Mouse (Mus musculus) MEL (cell line): ENCODE results near the gene Casc3.
A peak's percentile ranks its signal among the peaks of the same experiment; 100 is the strongest.

ENCODE experiments used
- CHD1 ChIP-seq: IDR thresholded peaks from 2 replicates; pipeline ENCODE4 v1.6.1; 2012; ENCODE audit warnings: low read depth, mild to moderate bottlenecking, inconsistent platforms, low read length, improper control_type of control experiment
- CTCF ChIP-seq, 3 experiments: IDR thresholded peaks in 2 of 3; conservative IDR thresholded peaks in 1 of 3; 2 replicates each; pipeline ENCODE4 v1.5.1; 2011 to 2012; ENCODE audit warnings: low read length in 3 of 3, low read depth in 2 of 3, mild to moderate bottlenecking in 2 of 3, improper control_type of control experiment in 1 of 3, inconsistent platforms in 1 of 3, mixed read lengths in 1 of 3, moderate library complexity in 1 of 3; ENCODE audit not compliant: control insufficient read depth in 1 of 3, insufficient read depth in 1 of 3, poor library complexity in 1 of 3, severe bottlenecking in 1 of 3
- EP300 ChIP-seq, 2 experiments: IDR thresholded peaks; 2 replicates each; pipeline ENCODE4 v1.6.1; 2011; ENCODE audit warnings: improper control_type of control experiment in 2 of 2, low read length in 2 of 2, low read depth in 1 of 2, mild to moderate bottlenecking in 1 of 2
- MAX ChIP-seq: IDR thresholded peaks from 2 replicates; pipeline ENCODE4 v1.6.1; 2011; ENCODE audit warnings: low read length, improper control_type of control experiment
- MEF2A ChIP-seq: IDR thresholded peaks from 2 replicates; pipeline ENCODE4 v1.6.1; 2014; ENCODE audit warnings: low read depth, mild to moderate bottlenecking, inconsistent platforms, low read length, improper control_type of control experiment; ENCODE audit not compliant: poor library complexity, insufficient replicate concordance, severe bottlenecking; ENCODE audit errors: extremely low read depth
- MXI1 ChIP-seq: IDR thresholded peaks from 2 replicates; pipeline ENCODE4 v1.6.1; 2011; ENCODE audit warnings: mild to moderate bottlenecking, low read depth, low read length, improper control_type of control experiment
- RCOR1 ChIP-seq: IDR thresholded peaks from 2 replicates; pipeline ENCODE4 v1.6.1; 2012; ENCODE audit warnings: low read depth, mild to moderate bottlenecking, inconsistent platforms, low read length, improper control_type of control experiment
- SIN3A ChIP-seq: IDR thresholded peaks from 2 replicates; pipeline ENCODE4 v1.6.1; 2012; ENCODE audit warnings: low read length, improper control_type of control experiment, inconsistent platforms
- USF1 ChIP-seq: IDR thresholded peaks from 2 replicates; pipeline ENCODE4 v1.6.1; 2014; ENCODE audit warnings: low read depth, mild to moderate bottlenecking, inconsistent platforms, low read length, improper control_type of control experiment, moderate library complexity
- ZC3H11A ChIP-seq: IDR thresholded peaks from 2 replicates; pipeline ENCODE4 v1.6.1; 2012; ENCODE audit warnings: low read depth, mild to moderate bottlenecking, inconsistent platforms, low read length, improper control_type of control experiment

DNA sequence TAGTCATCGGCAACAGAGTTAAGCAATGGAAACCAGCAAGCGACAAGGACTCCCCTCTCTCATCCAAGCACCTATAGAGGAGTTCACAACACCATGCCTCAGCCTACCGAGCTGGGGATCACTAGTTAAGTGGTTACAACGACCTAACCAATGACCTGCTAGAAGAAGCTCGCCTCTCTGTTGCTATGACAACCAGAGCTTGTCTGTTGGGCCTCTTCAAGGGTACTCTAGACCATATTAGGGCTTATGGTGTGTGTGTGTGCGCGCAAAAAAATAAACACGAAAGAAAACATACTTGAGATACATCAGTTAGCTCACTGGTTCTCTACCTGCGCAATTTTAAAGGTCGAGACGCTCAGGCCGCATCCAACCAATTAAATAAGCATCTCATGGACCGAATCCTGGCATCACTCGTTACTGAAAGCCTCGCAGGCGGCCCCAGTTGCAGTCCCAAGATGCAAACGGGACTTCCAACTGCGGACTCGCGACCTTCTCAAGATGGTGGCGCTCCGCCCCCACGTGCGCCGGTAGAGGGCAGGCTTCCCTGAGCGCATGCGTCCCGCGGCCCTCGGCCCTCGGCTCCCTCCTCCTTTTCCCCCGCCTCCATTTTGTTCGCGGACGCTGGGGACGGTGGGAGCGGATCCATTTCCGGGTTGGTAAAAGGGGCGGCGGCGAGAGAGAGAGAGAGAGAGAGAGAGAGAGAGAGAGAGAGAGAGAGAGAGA lies 58.5 kb downstream of the Casc3 start, which contains the start of gene Wipf2:
- TF ChIP-seq CHD1 (no peak), RCOR1 (no peak), MAX (peak; percentile 96), USF1 (peak; percentile 87), MEF2A (0 out of 2 replicates have a peak, but pooled peaks have one; percentile 59), ZC3H11A (peak; percentile 48), MXI1 (peak; percentile 96), SIN3A (peak; percentile 95), EP300 (IDR thresholded peaks at IDR 0.05; ENCODE audit: low read depth in 1 of 2, low read length in 2 of 2) (peak in 1 of 2 experiments; percentile 44; a peak in 2 of 4 replicates), CTCF (IDR thresholded peaks at IDR 0.05 in 2 of 3, conservative IDR thresholded peaks at IDR 0.05 in 1 of 3; ENCODE audit: control insufficient read depth in 1 of 3, insufficient read depth in 1 of 3, low read depth in 2 of 3, low read length in 3 of 3, poor library complexity in 1 of 3, severe bottlenecking in 1 of 3) (peak in 2 of 3 experiments; percentile 41 to 63; a peak in 4 of 6 replicates)
